Mouse (Mus musculus) hindbrain, embryonic 16.5 days (tissue): ENCODE results near the gene Gulp1. TPM values are rescaled to one million over a fixed set of nuclear protein-coding genes. Genes with fewer than 3 reads are reported as not detected.

ENCODE experiments used
- ATAC-seq: fragments of 200-750 bp; cut with Nextera tagmentation; 2 replicates; pipeline ENCODE4 v1.8.0; 2017; ENCODE audit warnings: moderate TSS enrichment, moderate library complexity
- H3K27ac ChIP-seq: fragments of 300-500 bp; sonication (generic); 2 replicates; pipeline ENCODE4 v1.5.1; 2014; ENCODE audit warnings: low read depth, mild to moderate bottlenecking, control low read depth, low read length, moderate library complexity
- H3K27me3 ChIP-seq: fragments of 300-500 bp; sonication (generic); replicated peaks from 2 replicates; pipeline ENCODE4 v1.6.1; 2014; ENCODE audit warnings: low read length; ENCODE audit not compliant: control insufficient read depth, insufficient read depth
- H3K36me3 ChIP-seq: fragments of 300-500 bp; sonication (generic); 2 replicates; pipeline ENCODE4 v1.6.1; 2014; ENCODE audit warnings: mild to moderate bottlenecking, low read length, moderate library complexity, mixed read lengths; ENCODE audit not compliant: control insufficient read depth, insufficient read depth
- H3K4me1 ChIP-seq: fragments of 300-500 bp; sonication (generic); 2 replicates; pipeline ENCODE4 v1.6.1; 2014; ENCODE audit warnings: low read depth, low read length; ENCODE audit not compliant: control insufficient read depth, insufficient read depth
- H3K4me2 ChIP-seq: fragments of 300-500 bp; sonication (generic); 2 replicates; pipeline ENCODE4 v1.6.1; 2014; ENCODE audit warnings: mild to moderate bottlenecking, low read length, control low read depth, moderate library complexity
- H3K4me3 ChIP-seq: fragments of 300-500 bp; sonication (generic); 2 replicates; pipeline ENCODE4 v1.5.1; 2014; ENCODE audit warnings: mild to moderate bottlenecking, low read length, control low read depth, moderate library complexity
- H3K9ac ChIP-seq: fragments of 300-500 bp; sonication (generic); 2 replicates; pipeline ENCODE4 v1.6.1; 2014; ENCODE audit warnings: low read depth, mild to moderate bottlenecking, control low read depth, low read length, moderate library complexity
- H3K9me3 ChIP-seq: fragments of 300-500 bp; sonication (generic); 2 replicates; pipeline ENCODE4 v1.6.1; 2014; ENCODE audit warnings: mild to moderate bottlenecking, low read length, moderate library complexity; ENCODE audit not compliant: control insufficient read depth
- WGBS: fragments of 180-500 bp; shearing (Covaris S2); extraction: QIAGEN DNeasy Blood & Tissue Kit; methylation state at CpG from one replicate; pipeline ENCODE4 v1.1.7; 2014; 5-methylcytosine and 5-hydroxymethylcytosine counted together
- polyA plus RNA-seq: library from polyadenylated mRNA; unstranded; fragments of >200 nt; fragmentation: Nextera tagmentation; extraction: Ambion mirVana; gene quantifications from 2 replicates; pipeline ENCODE4 v1.2.1, GENCODE M21; 2015

The Gulp1 gene
- polyA plus RNA-seq: 9.8 and 10.1 TPM in 2 replicates

- Histone ChIP-seq H3K4me1 (no peaks in the 10 kb centered on the region; the same call in none of the 2 replicates), H3K4me3 (peak within 1 kb of the TSS; percentile 69), H3K27ac (peak within 1 kb of the TSS; percentile 79), H3K27me3 (no peaks in the 10 kb centered on the region), H3K4me2 (peak within 1 kb of the TSS; percentile 82), H3K36me3 (no peaks in the 10 kb centered on the region), H3K9ac (peak within 1 kb of the TSS; percentile 65), H3K9me3 (no peaks in the 10 kb centered on the region)
- WGBS: under 1% methylated on average over 47 of the region's 55 CpGs
- peak; percentile 94 for ATAC-seq
Observed at GRCm38 (mm10) chr1:44551461-44552370, at the start of gene Gulp1. TSS of gene Gulp1 (plus strand) at chr1:44551511.

GRCm38 (mm10) chr1:44550261-44550660, 1.1 kb upstream of the Gulp1 start:
- H3K4me2 ChIP-seq: no peak overlapping the region
- H3K9me3 ChIP-seq: no peaks in the 10 kb centered on the region
- no peak overlapping the region for H3K9ac ChIP-seq
- ATAC-seq: no peak
- no peaks in the 10 kb centered on the region for H3K36me3 ChIP-seq
- no peak overlapping the region for H3K27ac ChIP-seq
- H3K27me3 ChIP-seq: no peaks in the 10 kb centered on the region
- H3K4me3 ChIP-seq: no peak overlapping the region
- WGBS: 84% methylated on average over 6 of the region's 6 CpGs
- H3K4me1 ChIP-seq: no peaks in the 10 kb centered on the region; the same call in none of the 2 replicates

- Histone ChIP-seq H3K27me3 (no peaks in the 10 kb centered on the region), H3K27ac (peak overlapping the region; percentile 79), H3K4me2 (peak overlapping the region; percentile 82), H3K36me3 (no peaks in the 10 kb centered on the region), H3K4me3 (peak overlapping the region; percentile 69), H3K4me1 (no peaks in the 10 kb centered on the region; the same call in none of the 2 replicates), H3K9ac (peak overlapping the region; percentile 65), H3K9me3 (no peaks in the 10 kb centered on the region)
- 7% methylated on average over 15 of the region's 15 CpGs for WGBS
- peak; percentile 77 for ATAC-seq
Observed at GRCm38 (mm10) chr1:44552371-44552841, 1.1 kb downstream of the Gulp1 start.

- Histone ChIP-seq H3K27me3 (no peaks in the 10 kb centered on the region), H3K27ac (0 out of 2 replicates have a peak overlapping the region, but pooled peaks have one; percentile 4), H3K4me1 (no peaks in the 10 kb centered on the region; the same call in none of the 2 replicates), H3K4me3 (peak overlapping the region; percentile 69; the same call in 1 of the 2 replicates), H3K4me2 (peak overlapping the region; percentile 82), H3K9ac (no peak overlapping the region), H3K36me3 (no peaks in the 10 kb centered on the region), H3K9me3 (no peaks in the 10 kb centered on the region)
- WGBS: 19% methylated on average over 6 of the region's 6 CpGs
- ATAC-seq: peak; percentile 43; the same call in 1 of the 2 replicates
Observed at GRCm38 (mm10) chr1:44553166-44553898, 2.0 kb downstream of the Gulp1 start.

- H3K9me3 ChIP-seq: no peaks in the 10 kb centered on the region
- no peaks in the 10 kb centered on the region for H3K36me3 ChIP-seq
- H3K27me3 ChIP-seq: no peaks in the 10 kb centered on the region
- H3K27ac ChIP-seq: no peak overlapping the region
- ATAC-seq: no peak
- no peak overlapping the region for H3K9ac ChIP-seq
- no peak overlapping the region for H3K4me3 ChIP-seq
- no peaks in the 10 kb centered on the region for H3K4me1 ChIP-seq
- WGBS: 77% methylated on average over 4 of the region's 4 CpGs
- no peak overlapping the region for H3K4me2 ChIP-seq
Observed at GRCm38 (mm10) chr1:44567431-44567830, 16.1 kb downstream of the Gulp1 start.

DNA sequence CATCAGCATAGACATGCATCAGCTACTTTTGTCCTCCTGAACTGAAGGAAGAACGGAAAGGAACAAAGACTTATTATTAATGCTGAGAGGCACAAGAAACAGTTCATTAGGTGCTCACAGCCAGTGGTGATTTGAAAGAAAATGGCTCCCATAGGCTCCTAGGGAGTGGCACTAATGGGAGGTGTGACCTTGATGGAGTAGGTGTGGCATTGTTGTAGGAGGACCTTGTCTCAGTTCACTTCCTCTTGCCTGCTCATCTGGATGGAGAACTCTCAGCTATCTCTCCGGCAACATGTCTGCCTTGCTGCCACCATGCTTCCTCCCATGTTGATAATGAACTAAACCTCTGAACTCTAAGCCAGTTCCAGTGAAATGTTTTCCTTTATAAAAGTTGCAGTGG, 17.0 kb downstream of the Gulp1 start:
- H3K36me3 ChIP-seq: no peaks in the 10 kb centered on the region
- no peak for ATAC-seq
- WGBS: 60% methylated on average over 2 of the region's 2 CpGs
- no peaks in the 10 kb centered on the region for H3K27me3 ChIP-seq
- no peak overlapping the region for H3K27ac ChIP-seq
- no peaks in the 10 kb centered on the region for H3K9me3 ChIP-seq
- H3K4me3 ChIP-seq: no peak overlapping the region
- no peak overlapping the region for H3K9ac ChIP-seq
- H3K4me1 ChIP-seq: no peaks in the 10 kb centered on the region
- no peak overlapping the region for H3K4me2 ChIP-seq

DNA sequence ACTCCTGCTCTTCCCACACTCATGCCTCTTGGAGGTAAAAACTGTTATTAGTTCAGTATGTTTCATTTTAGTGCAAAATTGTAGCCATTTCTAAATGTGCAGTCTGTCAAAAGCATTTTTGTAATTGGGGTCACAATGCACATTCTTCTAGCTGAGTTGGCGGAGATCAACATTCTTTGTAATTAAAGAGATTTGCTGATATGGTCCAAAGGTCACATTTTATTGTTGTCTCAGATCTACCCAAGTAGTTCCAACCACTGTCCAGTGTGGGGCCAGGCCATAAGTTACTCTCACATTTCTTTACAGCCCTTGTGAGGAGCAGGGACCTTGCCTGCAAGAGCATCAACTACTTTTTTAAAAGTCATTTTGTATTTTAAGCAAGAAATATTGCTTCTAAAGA, 24.7 kb downstream of the Gulp1 start:
- Histone ChIP-seq H3K4me1 (no peaks in the 10 kb centered on the region), H3K27ac (no peak overlapping the region), H3K36me3 (no peaks in the 10 kb centered on the region), H3K9me3 (no peaks in the 10 kb centered on the region), H3K9ac (no peak overlapping the region), H3K4me3 (no peak overlapping the region), H3K4me2 (no peak overlapping the region), H3K27me3 (no peaks in the 10 kb centered on the region)
- no peak for ATAC-seq
- WGBS: 67% methylated on average over 1 of the region's 1 CpGs

DNA sequence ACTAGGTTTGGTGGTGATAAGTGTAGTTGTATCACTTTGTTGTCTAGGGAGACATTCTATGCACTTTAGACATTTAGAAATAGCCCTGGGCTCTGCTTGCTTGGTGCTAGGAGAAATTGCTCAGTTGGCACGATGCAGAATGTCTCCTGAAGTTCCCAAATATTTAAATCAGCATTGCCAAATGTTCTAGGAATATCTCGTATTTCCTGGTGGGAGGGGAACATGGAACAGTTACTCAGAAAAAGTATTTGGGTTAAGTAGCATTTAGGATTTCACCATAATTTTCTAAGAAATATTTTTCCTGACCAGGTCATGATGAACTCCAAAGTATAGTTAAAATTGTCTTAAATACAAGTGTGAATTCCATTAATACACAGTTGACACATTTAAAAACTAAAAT, 25.3 kb downstream of the Gulp1 start:
- 76% methylated on average over 2 of the region's 2 CpGs for WGBS
- Histone ChIP-seq H3K4me3 (no peak overlapping the region), H3K9ac (no peak overlapping the region), H3K4me2 (no peak overlapping the region), H3K27me3 (no peaks in the 10 kb centered on the region), H3K27ac (no peak overlapping the region), H3K36me3 (no peaks in the 10 kb centered on the region), H3K4me1 (no peaks in the 10 kb centered on the region), H3K9me3 (no peaks in the 10 kb centered on the region)
- no peak for ATAC-seq

- no peak overlapping the region for H3K9ac ChIP-seq
- H3K27me3 ChIP-seq: no peaks in the 10 kb centered on the region
- 86% methylated on average over 3 of the region's 3 CpGs for whole genome bisulfite sequencing
- H3K4me1 ChIP-seq: peaks cover 4% of the 10 kb centered on the region
- no peak for ATAC-seq
- H3K4me2 ChIP-seq: no peak overlapping the region
- no peak overlapping the region for H3K27ac ChIP-seq
- H3K36me3 ChIP-seq: no peaks in the 10 kb centered on the region
- H3K4me3 ChIP-seq: no peak overlapping the region
- no peaks in the 10 kb centered on the region for H3K9me3 ChIP-seq
Observed at GRCm38 (mm10) chr1:44580390-44580789, 29.1 kb downstream of the Gulp1 start.
